Mouse (Mus musculus) heart, embryonic 14.5 days (tissue): ENCODE data around the gene Mical1. TPM values are rescaled to one million over a fixed set of nuclear protein-coding genes. Genes with fewer than 3 reads are reported as not detected.
"Not testable (repeated sequence)": the region's sequence is repeated elsewhere in the genome, so short reads cannot be mapped to it uniquely, and the experiment has no call there.

Source experiments
- ATAC-seq: fragments of 200-750 bp; cut with Nextera tagmentation; 2 replicates; pipeline ENCODE4 v1.8.0; 2017; ENCODE audit warnings: low read depth, moderate TSS enrichment; ENCODE audit not compliant: insufficient number of reproducible peaks, insufficient read depth, low FRiP score
- H3K27ac ChIP-seq, 2 experiments: fragments of 200-500 bp in 1 of 2; fragments of 300-500 bp in 1 of 2; sonication (generic) in 1 of 2; replicated peaks in 1 of 2; 2 replicates each; pipeline ENCODE4 v1.5.1; 2012 to 2014; ENCODE audit warnings: low read depth in 2 of 2, low read length in 2 of 2, control low read depth in 1 of 2, mild to moderate bottlenecking in 1 of 2, mixed read lengths in 1 of 2; ENCODE audit not compliant: control insufficient read depth in 1 of 2, insufficient read depth in 1 of 2
- H3K27me3 ChIP-seq: fragments of 300-500 bp; sonication (generic); 2 replicates; pipeline ENCODE4 v1.6.1; 2014; ENCODE audit warnings: mild to moderate bottlenecking, low read length, control low read depth; ENCODE audit not compliant: control insufficient read depth, insufficient read depth
- H3K36me3 ChIP-seq: fragments of 300-500 bp; sonication (generic); 2 replicates; pipeline ENCODE4 v1.6.1; 2014; ENCODE audit warnings: mild to moderate bottlenecking, control low read depth, low read length, mixed read lengths; ENCODE audit not compliant: control insufficient read depth, insufficient read depth
- H3K4me1 ChIP-seq, 2 experiments: fragments of 200-500 bp in 1 of 2; fragments of 300-500 bp in 1 of 2; sonication (generic) in 1 of 2; 2 replicates each; pipeline ENCODE4 v1.6.1; 2012 to 2014; ENCODE audit warnings: low read length in 2 of 2, control low read depth in 1 of 2, mixed read lengths in 1 of 2; ENCODE audit not compliant: control insufficient read depth in 2 of 2, insufficient read depth in 2 of 2
- H3K4me2 ChIP-seq: fragments of 300-500 bp; sonication (generic); 2 replicates; pipeline ENCODE4 v1.6.1; 2014; ENCODE audit warnings: mild to moderate bottlenecking, low read length
- H3K4me3 ChIP-seq, 2 experiments: fragments of 200-500 bp in 1 of 2; fragments of 300-500 bp in 1 of 2; sonication (generic) in 1 of 2; 2 replicates each; pipeline ENCODE4 v1.5.1; 2012 to 2014; ENCODE audit warnings: low read length in 2 of 2, mild to moderate bottlenecking in 2 of 2, control low read depth in 1 of 2, low read depth in 1 of 2, moderate library complexity in 1 of 2; ENCODE audit not compliant: control insufficient read depth in 1 of 2, insufficient read depth in 1 of 2
- H3K9ac ChIP-seq: fragments of 300-500 bp; sonication (generic); 2 replicates; pipeline ENCODE4 v1.6.1; 2014; ENCODE audit warnings: mild to moderate bottlenecking, low read length
- H3K9me3 ChIP-seq: fragments of 300-500 bp; sonication (generic); 2 replicates; pipeline ENCODE4 v1.6.1; 2016; ENCODE audit warnings: low read length, control low read depth; ENCODE audit not compliant: control insufficient read depth
- WGBS: fragments of 180-500 bp; shearing (Covaris S2); extraction: QIAGEN DNeasy Blood & Tissue Kit; methylation state at CpG from one replicate; pipeline ENCODE4 v1.1.7; 2014; 5-methylcytosine and 5-hydroxymethylcytosine counted together
- polyA plus RNA-seq: library from polyadenylated mRNA; unstranded; fragments of >200 nt; fragmentation: Nextera tagmentation; extraction: Ambion mirVana; gene quantifications from 2 replicates; pipeline ENCODE4 v1.2.1, GENCODE M21; 2014

The Mical1 gene
- polyA plus RNA-seq, 1 experiment from 2014 or later, result 32.1 TPM

DNA sequence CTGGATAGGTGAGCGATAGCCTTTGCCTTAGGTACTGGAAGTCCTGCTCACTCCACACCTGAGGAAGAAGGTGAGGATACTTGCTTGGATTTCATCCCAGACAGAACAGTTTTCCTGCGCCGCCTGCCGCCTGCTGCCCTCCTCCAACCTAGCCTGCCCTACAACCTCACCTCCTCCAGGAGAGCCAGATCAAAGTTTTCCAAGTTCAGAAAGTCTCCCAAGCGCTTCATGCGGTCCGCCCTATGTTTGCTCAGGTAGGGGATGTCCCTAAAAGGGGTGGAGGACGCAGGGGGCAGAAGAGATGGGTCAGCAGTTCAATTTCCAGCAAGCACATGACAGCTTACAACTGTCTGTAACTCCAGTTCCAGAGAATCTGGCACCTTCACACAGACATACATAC is 13.2 kb downstream of the Mical1 start:
- peak overlapping the region; percentile 78 for H3K9ac ChIP-seq
- peak overlapping the region; percentile 100 for H3K4me2 ChIP-seq
- WGBS, result 28% methylated on average over 8 of the region's 8 CpGs
- no peaks in the 10 kb centered on the region for H3K9me3 ChIP-seq
- H3K36me3 ChIP-seq, result peaks cover 43% of the 10 kb centered on the region
- no peak for ATAC-seq
- no peak overlapping the region; a peak in 1 of 4 replicates for H3K27ac ChIP-seq
- peak overlapping the region; percentile 54 to 62 for H3K4me3 ChIP-seq
- no peaks in the 10 kb centered on the region for H3K27me3 ChIP-seq
- peaks cover 6 to 17% of the 10 kb centered on the region in 2 experiments; a peak in 3 of 4 replicates for H3K4me1 ChIP-seq

DNA sequence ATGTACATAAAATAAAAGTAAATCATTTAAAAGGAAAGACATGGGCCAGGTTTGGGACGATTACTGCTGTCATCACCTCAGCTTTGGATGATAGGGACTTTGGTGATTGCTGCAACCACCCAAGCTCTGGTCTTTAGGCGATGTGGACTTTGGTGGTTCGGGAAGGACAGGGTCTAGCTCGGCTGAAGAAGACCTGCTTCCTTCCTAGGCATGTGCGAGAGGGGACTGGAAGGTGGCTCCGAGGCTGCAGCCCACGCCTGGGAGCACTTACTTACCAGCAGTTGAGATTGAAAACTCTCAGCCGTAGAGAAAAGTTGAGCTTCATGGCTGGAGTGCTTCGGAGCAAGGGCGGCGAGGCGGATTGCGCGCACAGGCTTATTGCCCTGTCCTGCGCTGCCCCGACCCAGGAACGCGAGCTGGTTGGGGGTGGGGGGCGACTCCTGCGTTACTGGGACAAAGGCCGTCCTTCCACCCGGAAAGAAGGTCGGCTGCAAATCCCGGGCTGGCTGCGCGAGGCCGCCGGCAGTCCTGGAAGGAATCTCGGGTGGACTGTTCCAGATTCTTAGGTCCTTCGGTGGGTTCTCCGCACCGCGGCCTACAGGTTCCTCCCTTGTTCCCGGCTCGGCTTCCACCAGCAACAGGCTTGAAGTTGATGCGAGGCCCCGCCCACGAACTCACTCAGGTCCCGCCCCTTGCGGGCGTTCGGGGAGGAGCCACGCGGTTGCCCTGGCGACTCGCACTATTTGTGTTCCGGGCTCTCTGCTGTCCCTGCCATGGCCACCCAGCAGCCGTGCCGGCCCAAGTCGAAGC is 13.8 kb downstream of the Mical1 start, which contains the start of the genes Smpd2 and Ppil6:
Gene Smpd2 (minus strand): TSS at position 662 of the 810 bp plus-strand sequence.
Gene Ppil6 (plus strand): TSS at position 732 of the 810 bp plus-strand sequence.
- WGBS, result under 1% methylated on average over 50 of the region's 50 CpGs
- H3K27me3 ChIP-seq, result no peaks in the 10 kb centered on the region
- ATAC-seq, result peak; percentile 89
- no peaks in the 10 kb centered on the region for H3K9me3 ChIP-seq
- peak within 1 kb of the TSS; percentile 100 for H3K4me2 ChIP-seq
- H3K36me3 ChIP-seq, result peaks cover 37% of the 10 kb centered on the region
- peak within 1 kb of the TSS; percentile 54 to 62 for H3K4me3 ChIP-seq
- peak within 1 kb of the TSS; percentile 28 to 80 for H3K27ac ChIP-seq
- H3K9ac ChIP-seq, result peak within 1 kb of the TSS; percentile 78
- H3K4me1 ChIP-seq, result peaks cover 6 to 17% of the 10 kb centered on the region in 2 experiments; a peak in 3 of 4 replicates

DNA sequence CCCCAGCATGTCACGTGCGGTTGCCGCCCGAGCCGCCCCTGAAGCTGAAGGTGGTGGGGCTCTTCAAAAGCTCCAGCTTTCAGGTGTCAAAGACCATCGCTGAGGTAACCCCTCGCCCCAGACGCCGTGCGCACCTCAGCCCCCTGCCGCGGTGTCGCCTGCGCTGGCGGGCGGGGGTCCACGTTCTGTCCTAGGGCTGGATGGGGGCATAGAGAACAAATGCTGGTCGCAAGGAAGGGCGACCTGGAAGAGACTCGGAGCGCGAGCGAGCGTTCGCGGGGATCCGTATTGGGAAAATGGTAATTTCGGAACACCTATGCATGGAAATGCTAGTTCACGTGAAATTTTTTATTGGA is 14.4 kb downstream of the Mical1 start:
- no peak overlapping the region for H3K27ac ChIP-seq

DNA sequence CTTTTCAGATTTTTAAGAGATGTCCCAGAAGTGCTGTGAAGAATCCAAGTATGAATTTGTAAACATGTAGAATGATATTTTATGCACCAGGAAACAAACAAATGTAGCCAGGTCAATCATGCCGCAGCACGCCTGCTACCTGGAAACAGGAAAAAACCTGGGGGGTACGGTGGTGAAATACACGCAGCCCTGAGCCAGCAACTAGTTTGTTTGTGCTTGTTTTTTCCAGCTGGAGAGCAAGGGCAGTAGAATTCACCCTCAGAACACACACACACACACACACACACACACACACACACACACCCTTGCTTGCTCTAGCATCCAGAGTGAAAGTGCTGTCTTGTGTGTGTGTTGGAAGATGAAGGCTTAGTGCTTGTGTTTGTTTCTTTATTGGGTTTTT is 15.0 kb downstream of the Mical1 start:
- no peaks in the 10 kb centered on the region for H3K9me3 ChIP-seq
- no peak overlapping the region; a peak in 1 of 4 replicates for H3K4me3 ChIP-seq
- H3K36me3 ChIP-seq, result peaks cover 25% of the 10 kb centered on the region
- H3K4me1 ChIP-seq, result peaks cover 6 to 17% of the 10 kb centered on the region in 2 experiments; a peak in 3 of 4 replicates
- peak overlapping the region; percentile 100 for H3K4me2 ChIP-seq
- WGBS, result 59% methylated on average over 4 of the region's 4 CpGs
- no peak overlapping the region for H3K9ac ChIP-seq
- no peaks in the 10 kb centered on the region for H3K27me3 ChIP-seq
- no peak overlapping the region for H3K27ac ChIP-seq
- ATAC-seq, result no peak

More for the DNA sequence above, 14.4 kb downstream of the Mical1 start:
- no peak for ATAC-seq
- under 1% methylated on average over 29 of the region's 29 CpGs for WGBS
- Histone ChIP-seq H3K9me3 (no peaks in the 10 kb centered on the region), H3K27me3 (no peaks in the 10 kb centered on the region), H3K4me2 (peak overlapping the region; percentile 100), H3K4me3 (peak overlapping the region; percentile 54 to 62), H3K4me1 (peaks cover 6 to 17% of the 10 kb centered on the region in 2 experiments; a peak in 3 of 4 replicates), H3K9ac (peak overlapping the region; percentile 78), H3K36me3 (peaks cover 31% of the 10 kb centered on the region)

DNA sequence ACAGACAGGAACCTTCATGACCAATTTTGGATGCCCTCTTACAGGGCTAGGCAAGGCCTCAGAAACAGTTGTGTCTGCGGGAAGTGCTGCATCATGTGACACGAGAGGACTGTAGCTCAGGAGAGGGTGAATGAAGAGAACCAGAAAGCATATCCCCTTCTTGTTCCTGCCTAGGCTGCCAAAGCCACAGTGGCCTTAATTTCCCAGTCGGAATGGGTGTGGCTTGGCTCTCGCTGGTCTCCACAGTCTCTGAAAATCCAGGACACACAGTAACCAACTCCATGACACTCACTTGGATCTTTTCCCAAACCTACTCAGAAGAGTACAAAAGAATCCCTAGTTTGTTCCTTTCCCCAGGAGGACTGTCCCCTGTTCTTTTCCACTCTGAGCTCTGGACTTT is 24.8 kb downstream of the Mical1 start:
- Histone ChIP-seq H3K9me3 (no peaks in the 10 kb centered on the region), H3K4me3 (no peak overlapping the region), H3K27me3 (no peaks in the 10 kb centered on the region), H3K4me1 (peaks cover 3 to 10% of the 10 kb centered on the region in 2 experiments), H3K4me2 (no peak overlapping the region), H3K9ac (no peak overlapping the region), H3K27ac (peak overlapping the region in 1 of 2 experiments; percentile 29; a peak in 1 of 4 replicates), H3K36me3 (no peaks in the 10 kb centered on the region)
- WGBS, result 40% methylated on average over 4 of the region's 4 CpGs
- no peak for ATAC-seq

DNA sequence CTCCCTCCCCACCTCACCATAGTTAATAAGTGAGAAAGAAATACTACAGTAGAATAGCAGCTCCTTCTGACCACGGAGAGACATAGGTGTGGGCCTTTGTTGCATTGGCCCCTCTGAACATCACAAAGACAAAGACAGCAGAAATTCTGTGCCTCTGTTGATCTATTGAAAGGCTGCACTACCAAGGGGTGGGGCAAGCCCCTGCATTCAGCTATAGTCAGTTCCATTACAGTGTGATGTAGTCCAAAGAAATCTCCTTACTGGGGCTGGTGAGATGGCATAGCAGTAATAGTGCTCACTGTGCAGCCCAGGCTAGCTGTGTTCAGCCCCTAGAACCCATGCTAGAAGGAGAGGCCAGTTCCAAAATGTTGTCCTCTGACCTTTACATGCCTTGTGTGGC is 28.9 kb downstream of the Mical1 start:
- H3K27ac ChIP-seq, result no peak overlapping the region
- H3K4me3 ChIP-seq, result no peak overlapping the region
- H3K27me3 ChIP-seq, result no peaks in the 10 kb centered on the region
- ATAC-seq, result no peak
- 96% methylated on average over 1 of the region's 1 CpGs for WGBS
- H3K9me3 ChIP-seq, result no peaks in the 10 kb centered on the region
- peaks cover 3 to 10% of the 10 kb centered on the region in 2 experiments for H3K4me1 ChIP-seq
- H3K9ac ChIP-seq, result no peak overlapping the region
- no peaks in the 10 kb centered on the region for H3K36me3 ChIP-seq
- no peak overlapping the region for H3K4me2 ChIP-seq

DNA sequence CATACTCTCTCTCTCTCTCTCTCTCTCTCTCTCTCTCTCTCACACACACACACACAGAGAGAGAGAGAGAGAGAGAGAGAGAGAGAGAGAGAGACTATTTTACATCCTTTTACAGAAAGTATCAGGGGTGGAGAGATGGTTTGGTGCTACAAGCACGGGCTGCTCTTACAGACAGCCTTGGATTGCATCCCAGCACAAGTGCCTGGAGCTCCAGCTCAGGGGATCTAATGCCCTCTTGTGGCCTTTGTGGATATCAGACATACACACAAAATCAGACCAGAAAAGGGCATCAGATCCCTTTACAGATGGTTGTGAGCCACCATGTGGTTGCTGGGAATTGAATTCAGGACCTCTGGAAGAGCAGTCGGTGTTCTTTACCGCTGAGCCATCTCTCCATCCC is 29.3 kb downstream of the Mical1 start:
- not testable (repeated sequence) for H3K27me3 ChIP-seq, H3K27ac ChIP-seq, H3K9ac ChIP-seq, H3K36me3 ChIP-seq, ATAC-seq, H3K4me3 ChIP-seq, H3K4me1 ChIP-seq, H3K9me3 ChIP-seq, H3K4me2 ChIP-seq
- WGBS, result 3% methylated on average over 3 of the region's 3 CpGs
